Comparison of ENCODE assay signal across 24 mouse cellular contexts in the genomic region with DNA sequence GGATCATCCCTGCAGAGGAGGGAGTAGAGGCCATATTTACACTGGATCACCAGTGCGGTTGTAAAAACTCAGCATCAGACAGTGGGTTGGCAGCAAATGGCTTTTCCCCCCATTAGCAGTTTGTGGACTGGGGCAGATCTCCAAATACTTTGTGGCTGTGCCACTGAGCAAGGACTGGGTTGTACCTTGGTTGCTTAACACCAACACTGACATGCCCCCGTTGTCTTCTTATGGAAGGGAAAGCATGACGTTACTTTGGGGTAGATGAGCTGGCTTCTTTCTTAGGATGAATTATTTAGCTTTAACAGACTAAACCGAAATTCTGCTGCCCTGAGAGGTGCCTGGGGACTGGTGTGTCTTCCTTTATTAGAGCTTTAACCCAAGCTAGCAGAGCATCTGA.
"Had no signal": no experiment of that assay in that cellular context is flagged by ENCODE, and none has a peak within 500 bp of the region (broad histone marks: within the 10 kb centered on the region; RNA-seq: fewer than 3 reads in every experiment).

No protein-coding gene starts in this region.

- H3K9me3 ChIP-seq: heart, embryonic 13.5 days; heart, embryonic 15.5 days; hindbrain, embryonic 13.5 days; hindbrain, embryonic 15.5 days; limb, embryonic 10.5 days; limb, embryonic 12.5 days; liver, embryonic 13.5 days; liver, embryonic 15.5 days had no signal

- H3K36me3 ChIP-seq: heart, embryonic 13.5 days; heart, embryonic 15.5 days; hindbrain, embryonic 13.5 days; hindbrain, embryonic 15.5 days; limb, embryonic 10.5 days; limb, embryonic 12.5 days; liver, embryonic 13.5 days; liver, embryonic 15.5 days had no signal

- H3K27me3 ChIP-seq: heart, embryonic 13.5 days; heart, embryonic 15.5 days; hindbrain, embryonic 15.5 days; limb, embryonic 12.5 days; liver, embryonic 13.5 days; liver, embryonic 15.5 days had no signal

- H3K4me3 ChIP-seq: heart, embryonic 13.5 days; heart, embryonic 15.5 days; hindbrain, embryonic 13.5 days; hindbrain, embryonic 15.5 days; limb, embryonic 10.5 days; limb, embryonic 12.5 days; liver, embryonic 13.5 days; liver, embryonic 15.5 days had no signal

- H3K4me2 ChIP-seq: heart, embryonic 11.5 days; heart, embryonic 13.5 days; heart, embryonic 15.5 days; hindbrain, embryonic 13.5 days; hindbrain, embryonic 15.5 days; limb, embryonic 12.5 days; liver, embryonic 11.5 days; liver, embryonic 13.5 days; liver, embryonic 15.5 days had no signal

- H3K27ac ChIP-seq: heart, embryonic 13.5 days; heart, embryonic 15.5 days; hindbrain, embryonic 13.5 days; hindbrain, embryonic 15.5 days; hindbrain, postnatal 0 days; limb, embryonic 10.5 days; limb, embryonic 12.5 days; liver, embryonic 13.5 days; liver, embryonic 15.5 days had no signal

- DNase-seq: gastrocnemius, postnatal 14 days; gastrocnemius, postnatal 36 days; heart, adult 18-20 months; heart, postnatal 14 days; heart, postnatal 36 days; kidney, adult 18-20 months; kidney, adult 8-10 months; kidney, postnatal 10 days; kidney, postnatal 25 days; kidney, postnatal 4 days; layer of hippocampus, adult 9-11 months; layer of hippocampus, postnatal 36 days; liver; liver, embryonic 13.5 days had no signal

- H3K4me1 ChIP-seq: heart, embryonic 13.5 days; heart, embryonic 15.5 days; hindbrain, embryonic 13.5 days; hindbrain, embryonic 15.5 days; limb, embryonic 10.5 days; liver, embryonic 13.5 days; liver, embryonic 15.5 days had no signal
